Mouse (Mus musculus) stomach, embryonic 14.5 days (tissue): ENCODE measurements at regions not wholly inside any gene's neighbourhood (a gene's known extent, or its start where the extent isn't known, plus 50 kb on each side); places are given as distances from the start of the nearest gene placed in this dataset.
A peak's percentile ranks its signal among the peaks of the same experiment; 100 is the strongest.

Experiments used
- ATAC-seq: fragments of 200-750 bp; cut with Nextera tagmentation; 2 replicates; pipeline ENCODE4 v1.8.0; 2017; ENCODE audit warnings: low read depth, moderate TSS enrichment; ENCODE audit not compliant: insufficient number of reproducible peaks, insufficient read depth, low FRiP score
- H3K27ac ChIP-seq: fragments of 300-500 bp; sonication (generic); 2 replicates; pipeline ENCODE4 v1.5.1; 2014; ENCODE audit warnings: mild to moderate bottlenecking, low read length, moderate library complexity, mixed read lengths
- H3K27me3 ChIP-seq: fragments of 300-500 bp; sonication (generic); 2 replicates; pipeline ENCODE4 v1.6.1; 2014; ENCODE audit warnings: low read length, control low read depth, mixed read lengths; ENCODE audit not compliant: control insufficient read depth, insufficient read depth
- H3K36me3 ChIP-seq: fragments of 300-500 bp; sonication (generic); 2 replicates; pipeline ENCODE4 v1.6.1; 2014; ENCODE audit warnings: mild to moderate bottlenecking, control low read depth, low read length, moderate library complexity, mixed read lengths; ENCODE audit not compliant: control insufficient read depth, insufficient read depth
- H3K4me1 ChIP-seq: fragments of 300-500 bp; sonication (generic); 2 replicates; pipeline ENCODE4 v1.6.1; 2014; ENCODE audit warnings: low read length, control low read depth, mixed read lengths; ENCODE audit not compliant: control insufficient read depth, insufficient read depth
- H3K4me2 ChIP-seq: fragments of 300-500 bp; sonication (generic); replicated peaks from 2 replicates; pipeline ENCODE4 v1.6.1; 2014; ENCODE audit warnings: low read depth, low read length, control low read depth
- H3K4me3 ChIP-seq: fragments of 300-500 bp; sonication (generic); 2 replicates; pipeline ENCODE4 v1.5.1; 2014; ENCODE audit warnings: low read depth, low read length, control low read depth
- H3K9ac ChIP-seq: fragments of 300-500 bp; sonication (generic); replicated peaks from 2 replicates; pipeline ENCODE4 v1.6.1; 2014; ENCODE audit warnings: low read depth, mild to moderate bottlenecking, control low read depth, low read length, moderate library complexity, mixed read lengths
- H3K9me3 ChIP-seq: fragments of 300-500 bp; sonication (generic); 2 replicates; pipeline ENCODE4 v1.6.1; 2016; ENCODE audit warnings: low read depth, low read length, control low read depth; ENCODE audit not compliant: control insufficient read depth
- WGBS: fragments of 180-500 bp; shearing (Covaris S2); extraction: QIAGEN DNeasy Blood & Tissue Kit; methylation state at CpG from one replicate; pipeline ENCODE4 v1.1.7; 2014; 5-methylcytosine and 5-hydroxymethylcytosine counted together

DNA sequence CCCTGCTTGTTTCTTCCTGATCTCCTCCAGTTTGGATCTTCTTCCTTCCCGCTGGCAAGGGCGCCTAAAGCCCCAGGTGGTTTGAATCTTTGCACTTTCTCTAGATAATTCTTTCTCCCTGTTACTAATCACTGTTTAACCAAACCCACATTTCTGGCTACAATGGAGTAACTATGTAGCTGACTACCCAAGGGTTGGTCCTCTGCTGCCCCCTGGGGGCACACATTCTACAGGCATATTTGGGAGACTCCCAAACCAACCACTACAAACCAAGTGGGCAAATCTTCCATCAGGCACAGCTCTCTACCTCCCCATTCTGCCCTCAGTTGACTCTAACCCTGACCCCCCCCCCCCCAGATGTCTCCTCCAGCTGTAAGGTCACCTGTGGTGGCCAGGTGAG, 98.7 kb downstream of the 4930564D02Rik start:
- Histone ChIP-seq H3K4me3 (no peak overlapping the region), H3K9me3 (peaks cover 2% of the 10 kb centered on the region; the same call in 1 of the 2 replicates), H3K9ac (no peak overlapping the region), H3K36me3 (no peaks in the 10 kb centered on the region), H3K27me3 (no peaks in the 10 kb centered on the region), H3K4me2 (no peak overlapping the region), H3K27ac (no peak overlapping the region), H3K4me1 (no peaks in the 10 kb centered on the region)
- WGBS: 50% methylated on average over 2 of the region's 2 CpGs
- peak; percentile 42; the same call in 1 of the 2 replicates for ATAC-seq

GRCm38 (mm10) chr3:105169117-105169516, 102.5 kb downstream of the 4930564D02Rik start:
- no peak overlapping the region for H3K4me3 ChIP-seq
- ATAC-seq: no peak

GRCm38 (mm10) chr3:105171527-105171926, 104.9 kb downstream of the 4930564D02Rik start:
- no peaks in the 10 kb centered on the region for H3K27me3 ChIP-seq
- H3K4me3 ChIP-seq: no peak overlapping the region
- no peak overlapping the region for H3K9ac ChIP-seq
- ATAC-seq: no peak
- no peaks in the 10 kb centered on the region for H3K4me1 ChIP-seq
- peaks cover 5% of the 10 kb centered on the region; the same call in 1 of the 2 replicates for H3K9me3 ChIP-seq
- H3K4me2 ChIP-seq: no peak overlapping the region
- H3K36me3 ChIP-seq: no peaks in the 10 kb centered on the region
- 84% methylated on average over 5 of the region's 5 CpGs for whole genome bisulfite sequencing
- no peak overlapping the region for H3K27ac ChIP-seq

More at GRCm38 (mm10) chr3:105169117-105169516, 102.5 kb downstream of the 4930564D02Rik start:
- no peaks in the 10 kb centered on the region for H3K36me3 ChIP-seq
- H3K27ac ChIP-seq: no peak overlapping the region
- H3K9me3 ChIP-seq: peaks cover 5% of the 10 kb centered on the region; the same call in 1 of the 2 replicates
- H3K4me2 ChIP-seq: no peak overlapping the region
- 46% methylated on average over 4 of the region's 4 CpGs for WGBS
- H3K4me1 ChIP-seq: no peaks in the 10 kb centered on the region
- H3K27me3 ChIP-seq: no peaks in the 10 kb centered on the region
- H3K9ac ChIP-seq: no peak overlapping the region

- Histone ChIP-seq H3K27ac (no peak overlapping the region), H3K4me1 (no peaks in the 10 kb centered on the region), H3K4me3 (no peak overlapping the region), H3K27me3 (no peaks in the 10 kb centered on the region), H3K36me3 (no peaks in the 10 kb centered on the region), H3K9ac (no peak overlapping the region), H3K4me2 (no peak overlapping the region), H3K9me3 (peaks cover 5% of the 10 kb centered on the region; the same call in 1 of the 2 replicates)
- ATAC-seq: no peak
- WGBS: 81% methylated on average over 1 of the region's 1 CpGs
Measured at GRCm38 (mm10) chr3:105172054-105172453, 105.4 kb downstream of the 4930564D02Rik start.

GRCm38 (mm10) chr3:105191303-105191702, 124.7 kb downstream of the 4930564D02Rik start:
- no peak overlapping the region for H3K27ac ChIP-seq
- H3K4me2 ChIP-seq: no peak overlapping the region
- 84% methylated on average over 7 of the region's 7 CpGs for WGBS
- no peak for ATAC-seq
- H3K36me3 ChIP-seq: no peaks in the 10 kb centered on the region
- no peaks in the 10 kb centered on the region for H3K27me3 ChIP-seq
- no peak overlapping the region for H3K4me3 ChIP-seq
- H3K9ac ChIP-seq: no peak overlapping the region
- H3K4me1 ChIP-seq: no peaks in the 10 kb centered on the region
- H3K9me3 ChIP-seq: no peaks in the 10 kb centered on the region

DNA sequence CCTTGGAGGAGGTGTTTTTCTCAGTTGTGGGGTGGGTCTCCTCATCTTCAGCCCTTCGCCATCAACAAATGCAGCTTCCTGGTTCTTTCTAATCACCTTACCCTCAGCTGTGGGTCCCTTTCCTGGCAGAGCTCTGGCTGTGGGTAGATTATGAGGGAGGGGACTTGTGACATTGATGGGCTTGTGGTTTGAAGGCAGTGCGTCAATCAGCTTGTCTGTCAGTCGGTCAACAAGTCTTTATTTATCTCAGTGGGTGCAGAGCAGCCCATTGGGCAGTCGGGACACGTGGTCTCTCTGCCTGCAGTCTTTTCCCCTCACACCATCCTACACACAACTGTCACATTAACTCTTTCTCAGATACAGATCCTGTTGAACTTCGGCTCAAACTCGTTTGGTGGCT, 125.2 kb downstream of the 4930564D02Rik start:
- ATAC-seq: no peak
- Histone ChIP-seq H3K4me1 (no peaks in the 10 kb centered on the region), H3K9me3 (no peaks in the 10 kb centered on the region), H3K27ac (no peak overlapping the region), H3K27me3 (no peaks in the 10 kb centered on the region), H3K36me3 (no peaks in the 10 kb centered on the region), H3K4me2 (no peak overlapping the region), H3K9ac (no peak overlapping the region), H3K4me3 (no peak overlapping the region)
- WGBS: 38% methylated on average over 7 of the region's 7 CpGs

DNA sequence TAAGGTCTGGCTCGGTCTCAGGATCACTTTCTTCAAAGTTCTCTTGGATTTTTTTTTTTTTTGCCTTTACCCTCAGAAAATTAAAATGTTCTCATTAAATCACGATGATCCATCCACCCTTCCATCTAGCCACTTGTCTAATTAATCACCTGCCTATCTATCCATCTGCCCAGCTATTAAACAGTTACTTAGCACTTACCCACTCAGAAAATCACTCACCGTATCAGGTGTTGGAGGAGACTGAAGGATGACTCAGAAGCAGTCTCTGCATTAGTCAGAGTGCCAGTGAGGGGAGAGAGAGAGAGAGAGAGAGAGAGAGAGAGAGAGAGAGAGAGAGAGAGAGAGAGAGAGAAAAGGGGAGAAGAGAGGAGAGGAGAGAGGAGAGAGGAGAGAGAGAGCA, 134.1 kb downstream of the 4930564D02Rik start:
- Histone ChIP-seq H3K9me3 (no peaks in the 10 kb centered on the region), H3K36me3 (no peaks in the 10 kb centered on the region), H3K27me3 (no peaks in the 10 kb centered on the region), H3K27ac (no peak overlapping the region), H3K4me2 (no peak overlapping the region), H3K9ac (no peak overlapping the region), H3K4me3 (no peak overlapping the region), H3K4me1 (peaks cover 3% of the 10 kb centered on the region; the same call in 1 of the 2 replicates)
- ATAC-seq: no peak
- WGBS: 80% methylated on average over 3 of the region's 3 CpGs

DNA sequence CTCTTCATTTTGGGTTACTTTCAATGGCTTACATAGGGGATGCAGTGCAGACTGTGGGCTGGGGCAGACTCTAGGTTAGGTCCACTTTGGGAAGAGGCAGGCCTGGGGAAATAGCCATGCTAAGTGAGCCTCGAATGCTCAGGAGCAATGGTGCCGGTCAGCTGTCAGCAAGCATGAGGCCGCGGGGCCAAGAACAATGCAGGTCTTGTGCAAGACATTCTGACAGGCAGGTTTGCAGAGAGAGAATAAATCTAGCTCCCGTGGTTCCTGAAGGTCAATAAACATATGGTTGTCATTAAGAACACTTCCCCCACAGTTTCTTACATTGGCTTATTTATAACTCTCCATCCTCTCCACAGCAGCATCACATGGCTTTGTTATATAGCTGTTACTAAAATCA, 142.5 kb downstream of the 4930564D02Rik start:
- no peak for ATAC-seq
- H3K9me3 ChIP-seq: no peaks in the 10 kb centered on the region
- H3K36me3 ChIP-seq: no peaks in the 10 kb centered on the region
- H3K4me1 ChIP-seq: peaks cover under 1% of the 10 kb centered on the region; the same call in 1 of the 2 replicates
- no peak overlapping the region for H3K9ac ChIP-seq
- H3K4me3 ChIP-seq: no peak overlapping the region
- no peaks in the 10 kb centered on the region for H3K27me3 ChIP-seq
- WGBS: 57% methylated on average over 5 of the region's 5 CpGs
- no peak overlapping the region for H3K4me2 ChIP-seq
- H3K27ac ChIP-seq: no peak overlapping the region

DNA sequence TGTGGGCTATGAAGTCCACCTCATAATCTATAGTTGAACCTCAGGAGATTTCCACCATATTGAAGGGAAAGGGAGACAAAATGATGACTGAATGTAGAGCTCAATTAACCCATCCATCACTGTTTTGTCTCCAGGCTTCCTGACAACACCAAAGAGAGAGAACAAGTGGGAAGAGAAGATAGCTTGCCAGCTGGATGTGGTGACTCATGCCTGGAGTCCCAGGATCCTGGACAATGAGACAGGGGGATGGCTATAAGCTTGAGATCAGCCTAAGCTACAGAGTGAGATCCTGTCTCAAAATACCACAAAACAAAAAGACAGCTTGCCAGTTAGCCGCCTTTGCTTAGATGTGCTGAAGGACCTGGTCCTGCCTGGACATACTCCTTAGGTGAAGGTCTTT, 144.4 kb downstream of the 4930564D02Rik start:
- Histone ChIP-seq H3K9me3 (no peaks in the 10 kb centered on the region), H3K27me3 (no peaks in the 10 kb centered on the region), H3K4me3 (no peak overlapping the region), H3K9ac (no peak overlapping the region), H3K36me3 (no peaks in the 10 kb centered on the region), H3K4me1 (no peaks in the 10 kb centered on the region), H3K4me2 (no peak overlapping the region), H3K27ac (no peak overlapping the region)
- WGBS: 89% methylated on average over 1 of the region's 1 CpGs
- ATAC-seq: no peak
